Mouse (Mus musculus) heart, embryonic 15.5 days (tissue): ENCODE measurements around the gene Vmn2r103. TPM values are rescaled to one million over a fixed set of nuclear protein-coding genes. Genes with fewer than 3 reads are reported as not detected.

ENCODE experiments used
- ATAC-seq: fragments of 200-750 bp; cut with Nextera tagmentation; replicated peaks from 2 replicates; pipeline ENCODE4 v1.8.0; 2017; ENCODE audit warnings: low read depth, moderate TSS enrichment; ENCODE audit not compliant: insufficient number of reproducible peaks, insufficient read depth, low FRiP score
- H3K27ac ChIP-seq: fragments of 300-500 bp; sonication (generic); 2 replicates; pipeline ENCODE4 v1.5.1; 2015; ENCODE audit warnings: mild to moderate bottlenecking, inconsistent platforms
- H3K27me3 ChIP-seq: fragments of 300-500 bp; sonication (generic); 2 replicates; pipeline ENCODE4 v1.6.1; 2015; ENCODE audit warnings: inconsistent platforms
- H3K36me3 ChIP-seq: fragments of 300-500 bp; sonication (generic); 2 replicates; pipeline ENCODE4 v1.6.1; 2015; ENCODE audit warnings: mild to moderate bottlenecking, inconsistent platforms
- H3K4me1 ChIP-seq: fragments of 300-500 bp; sonication (generic); replicated peaks from 2 replicates; pipeline ENCODE4 v1.6.1; 2015; ENCODE audit warnings: inconsistent platforms
- H3K4me2 ChIP-seq: fragments of 300-500 bp; sonication (generic); 2 replicates; pipeline ENCODE4 v1.6.1; 2015; ENCODE audit warnings: inconsistent platforms, mild to moderate bottlenecking, moderate library complexity
- H3K4me3 ChIP-seq: fragments of 300-500 bp; sonication (generic); 2 replicates; pipeline ENCODE4 v1.5.1; 2015; ENCODE audit warnings: mild to moderate bottlenecking, inconsistent platforms
- H3K9ac ChIP-seq: fragments of 300-500 bp; sonication (generic); 2 replicates; pipeline ENCODE4 v1.6.1; 2015; ENCODE audit warnings: mild to moderate bottlenecking, inconsistent platforms
- H3K9me3 ChIP-seq: fragments of 300-500 bp; sonication (generic); replicated peaks from 2 replicates; pipeline ENCODE4 v1.6.1; 2016; ENCODE audit warnings: inconsistent platforms
- WGBS: fragments of 180-500 bp; shearing (Covaris S2); methylation state at CpG from one replicate; pipeline ENCODE4 v1.1.7; 2015; ENCODE audit warnings: mixed read lengths; 5-methylcytosine and 5-hydroxymethylcytosine counted together
- polyA plus RNA-seq: library from polyadenylated mRNA; unstranded; fragments of >200 nt; fragmentation: Nextera tagmentation; extraction: Ambion mirVana; gene quantifications from 2 replicates; pipeline ENCODE4 v1.2.1, GENCODE M21; 2015

Gene Vmn2r103
- polyA plus RNA-seq: not detected in 2 replicates

- Histone ChIP-seq H3K4me2 (no peak within 1 kb of the TSS), H3K27ac (no peak within 1 kb of the TSS), H3K36me3 (no peaks in the 10 kb centered on the region), H3K9me3 (no peaks in the 10 kb centered on the region), H3K9ac (no peak within 1 kb of the TSS), H3K4me3 (no peak within 1 kb of the TSS), H3K4me1 (no peaks in the 10 kb centered on the region), H3K27me3 (no peaks in the 10 kb centered on the region)
- WGBS: 51% methylated on average over 4 of the region's 4 CpGs
- no peak for ATAC-seq
Observed at GRCm38 (mm10) chr17:19773063-19773462, at the start of gene Vmn2r103. Vmn2r103 (plus strand) TSS chr17:19773363.

DNA sequence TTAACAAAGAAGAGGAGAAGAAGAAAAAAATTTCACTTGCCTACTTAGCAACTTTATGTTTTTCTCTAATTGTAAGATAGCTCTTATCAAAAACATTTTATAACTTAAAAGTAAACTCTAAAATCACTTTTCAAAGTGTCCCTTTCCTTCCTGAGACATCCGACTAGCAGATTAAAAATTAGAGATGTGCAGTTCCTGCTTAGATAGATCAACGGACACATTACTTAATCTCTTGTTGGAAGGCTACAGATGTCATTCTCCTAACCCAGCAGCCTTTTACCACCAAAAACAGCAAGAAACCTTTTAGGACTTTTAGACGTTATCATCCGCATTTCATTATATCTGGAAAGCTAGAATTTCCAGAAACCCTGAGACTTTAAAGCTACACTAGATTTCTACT is 5.8 kb downstream of the Vmn2r103 start:
- no peak for ATAC-seq
- H3K4me1 ChIP-seq: no peaks in the 10 kb centered on the region
- no peak overlapping the region for H3K9ac ChIP-seq
- H3K27me3 ChIP-seq: no peaks in the 10 kb centered on the region
- no peaks in the 10 kb centered on the region for H3K9me3 ChIP-seq
- WGBS: 77% methylated on average over 4 of the region's 4 CpGs
- H3K4me2 ChIP-seq: no peak overlapping the region
- no peaks in the 10 kb centered on the region for H3K36me3 ChIP-seq
- H3K4me3 ChIP-seq: no peak overlapping the region
- no peak overlapping the region for H3K27ac ChIP-seq

- H3K36me3 ChIP-seq: no peaks in the 10 kb centered on the region
- H3K9me3 ChIP-seq: no peaks in the 10 kb centered on the region
- H3K4me1 ChIP-seq: no peaks in the 10 kb centered on the region
- H3K4me3 ChIP-seq: no peak overlapping the region
- H3K27ac ChIP-seq: no peak overlapping the region
- no peak for ATAC-seq
- 73% methylated on average over 1 of the region's 1 CpGs for WGBS
- H3K4me2 ChIP-seq: no peak overlapping the region
- H3K27me3 ChIP-seq: no peaks in the 10 kb centered on the region
- H3K9ac ChIP-seq: no peak overlapping the region
Observed at GRCm38 (mm10) chr17:19789248-19789647, 16.1 kb downstream of the Vmn2r103 start.

Other genes starting within 250 kb of the Vmn2r103 start
- not detected in 2 replicates for gene Vmn2r101, start 196.1 kb upstream of the Vmn2r103 start, polyA plus RNA-seq
- not detected in 2 replicates for gene Vmn2r102, start 113.0 kb upstream of the Vmn2r103 start, polyA plus RNA-seq